Mouse (Mus musculus): ENCODE results near the gene Gm21293.

- TF ChIP-seq CTCF (IDR thresholded peaks at IDR 0.05; ENCODE audit: extremely low read depth, insufficient read depth, insufficient read length, insufficient replicate concordance) (no peak), POLR2A (IDR thresholded peaks at IDR 0.05; ENCODE audit: low read depth, low read length) (no peak)
Observed at GRCm38 (mm10) chr10:104118312-104118711, 24.5 kb upstream of the Gm21293 start.
